Mouse (Mus musculus) brain, embryonic 14.5 days (tissue): Measurements from ENCODE around the gene Smok2a.
"Not testable (repeated sequence)": the region's sequence is repeated elsewhere in the genome, so short reads cannot be mapped to it uniquely, and the experiment has no call there.

ENCODE experiments used
- CTCF ChIP-seq: fragments of 200-500 bp; IDR thresholded peaks from 2 replicates; pipeline ENCODE4 v1.5.1; 2012; ENCODE audit warnings: inconsistent platforms, mild to moderate bottlenecking, moderate library complexity, borderline replicate concordance; ENCODE audit not compliant: insufficient read depth, insufficient read length; ENCODE audit errors: extremely low read depth
- POLR2A ChIP-seq: fragments of 200-500 bp; IDR thresholded peaks from 2 replicates; pipeline ENCODE4 v1.6.1; 2012; ENCODE audit warnings: mild to moderate bottlenecking, inconsistent platforms, borderline replicate concordance; ENCODE audit not compliant: poor library complexity, insufficient read depth, insufficient read length, severe bottlenecking; ENCODE audit errors: extremely low read depth

DNA sequence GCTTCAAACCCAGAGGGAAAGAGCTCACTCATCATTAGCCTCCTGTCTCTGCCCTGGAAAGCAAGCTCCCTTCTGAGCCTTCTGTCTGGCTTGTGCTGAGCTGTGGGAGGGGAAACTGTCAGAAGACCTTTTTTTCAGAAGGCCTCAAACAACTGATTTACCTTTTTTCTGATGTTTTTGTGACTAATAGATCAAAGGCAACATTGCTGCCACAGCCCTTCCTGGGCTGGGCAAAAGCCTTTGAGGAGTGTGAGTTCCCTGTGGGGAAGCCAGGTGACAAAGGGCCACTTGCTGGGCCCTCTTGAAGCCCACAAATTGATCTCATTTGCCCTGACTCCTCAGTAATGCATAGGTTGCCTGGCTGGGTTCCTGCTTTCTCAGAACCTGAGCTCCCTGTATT, 12.5 kb upstream of the Smok2a start:
- not testable (repeated sequence) for TF ChIP-seq POLR2A, CTCF
